Mouse (Mus musculus): ENCODE data around the gene Vmn2r17. TPM values are rescaled to one million over a fixed set of nuclear protein-coding genes. Genes with fewer than 3 reads are reported as not detected.

The Vmn2r17 gene
- not detected in 2 replicates for polyA plus RNA-seq (2014; fragmentation: Nextera tagmentation; extraction: Ambion mirVana)

DNA sequence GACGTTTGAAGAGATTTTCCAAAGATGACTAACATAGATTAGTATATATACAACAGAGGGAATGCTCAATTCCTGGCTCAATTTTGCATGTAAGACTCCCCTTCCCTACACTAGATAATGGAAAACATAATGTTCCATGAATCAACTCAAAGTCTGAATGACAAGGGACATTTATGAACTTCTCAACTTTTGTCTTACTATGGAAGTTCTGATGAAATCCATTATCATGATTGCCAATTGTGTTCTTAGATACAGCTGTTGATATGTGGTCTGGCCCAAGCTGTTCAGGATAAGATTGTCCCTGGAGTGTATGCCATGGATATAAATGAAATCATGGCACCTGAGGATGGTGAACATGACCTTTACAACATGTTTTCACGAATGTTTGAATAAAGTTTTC, at the start of gene Vmn2r17:
Vmn2r17 (plus strand) TSS at position 301 of the 400 bp plus-strand sequence.
- Histone ChIP-seq H3K9me3 (replicated peaks; ENCODE audit: control insufficient read depth, low read length) (peaks cover 4% of the 10 kb centered on the region; the same call in 1 of the 2 replicates), H3K9ac (ENCODE audit: low read depth, low read length) (no peak within 1 kb of the TSS), H3K4me1 (ENCODE audit: control insufficient read depth, insufficient read depth, low read length) (no peaks in the 10 kb centered on the region), H3K4me3 (ENCODE audit: low read depth, low read length) (no peak within 1 kb of the TSS), H3K36me3 (ENCODE audit: control insufficient read depth, insufficient read depth, low read length) (no peaks in the 10 kb centered on the region), H3K27me3 (ENCODE audit: control insufficient read depth, insufficient read depth, low read length) (no peaks in the 10 kb centered on the region), H3K27ac (ENCODE audit: low read depth, low read length) (no peak within 1 kb of the TSS), H3K4me2 (no peak within 1 kb of the TSS)
- WGBS (ENCODE audit: insufficient replicate concordance): 41% methylated on average over 2 of the region's 2 CpGs
- ATAC-seq (replicated peaks; ENCODE audit: insufficient number of reproducible peaks, low FRiP score, low TSS enrichment): no peak

DNA sequence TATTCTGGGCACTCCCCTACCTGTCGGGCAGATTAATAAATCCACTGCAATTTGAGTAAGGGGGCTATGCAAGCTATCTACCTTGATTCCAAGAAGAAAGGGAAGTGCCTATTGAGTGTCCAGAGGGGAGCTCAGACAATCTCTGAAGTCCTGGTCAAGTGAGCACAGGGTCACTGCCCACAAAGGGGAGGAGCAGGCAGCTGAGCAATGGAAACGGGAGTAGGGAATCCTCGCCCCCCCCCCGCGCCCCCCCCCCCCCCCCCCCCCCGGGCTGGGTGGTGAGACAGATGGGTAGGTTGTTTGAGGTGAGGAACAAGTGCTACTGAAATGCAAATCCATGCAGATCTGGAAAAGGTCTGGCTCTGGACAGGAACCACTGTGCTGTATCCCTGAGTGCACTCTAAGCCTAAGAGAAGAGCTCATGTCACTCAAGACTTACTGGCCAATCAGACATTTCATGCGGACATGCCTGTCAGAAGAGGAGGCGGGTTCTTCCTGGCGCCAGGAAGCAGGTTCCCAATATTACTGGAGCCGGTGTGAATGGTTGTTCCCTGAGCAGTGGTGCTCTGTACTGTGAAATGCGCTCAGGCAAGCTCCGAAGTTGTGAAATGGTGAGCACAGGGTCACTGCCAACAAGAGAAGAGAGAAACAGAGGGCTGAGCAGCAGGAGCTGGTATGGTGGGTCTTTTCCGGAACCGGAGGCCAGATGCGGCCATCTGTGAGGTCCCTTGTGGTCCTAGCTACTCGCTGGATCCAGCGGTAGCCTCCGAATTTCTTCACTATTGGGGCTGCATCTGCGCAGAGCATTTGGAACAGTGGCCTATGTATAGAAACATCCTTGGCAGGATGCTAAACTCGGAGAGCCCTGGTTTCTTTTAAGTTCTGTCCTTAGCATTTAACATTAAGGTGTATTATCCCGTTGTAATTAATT, 47.4 kb downstream of the Vmn2r17 start:
- no peaks in the 10 kb centered on the region for H3K4me1 ChIP-seq (ENCODE audit: control insufficient read depth, insufficient read depth, low read length)
- H3K4me3 ChIP-seq (ENCODE audit: low read depth, low read length): peak overlapping the region; percentile 36
- peak overlapping the region; percentile 56 for H3K4me2 ChIP-seq
- H3K27me3 ChIP-seq (ENCODE audit: control insufficient read depth, insufficient read depth, low read length): no peaks in the 10 kb centered on the region
- peak; percentile 86 for ATAC-seq (replicated peaks; ENCODE audit: insufficient number of reproducible peaks, low FRiP score, low TSS enrichment)
- 15% methylated on average over 20 of the region's 21 CpGs for WGBS (ENCODE audit: insufficient replicate concordance)
- no peaks in the 10 kb centered on the region; the same call in 1 of the 2 replicates for H3K9me3 ChIP-seq (replicated peaks; ENCODE audit: control insufficient read depth, low read length)
- H3K9ac ChIP-seq (ENCODE audit: low read depth, low read length): peak overlapping the region; percentile 56; the same call in 1 of the 2 replicates
- H3K27ac ChIP-seq (ENCODE audit: low read depth, low read length): no peak overlapping the region
- no peaks in the 10 kb centered on the region for H3K36me3 ChIP-seq (ENCODE audit: control insufficient read depth, insufficient read depth, low read length)

GRCm38 (mm10) chr5:109506729-109507128, 87.2 kb downstream of the Vmn2r17 start:
- Histone ChIP-seq H3K4me3 (ENCODE audit: low read depth, low read length) (no peak overlapping the region), H3K4me2 (no peak overlapping the region), H3K9ac (ENCODE audit: low read depth, low read length) (no peak overlapping the region), H3K9me3 (replicated peaks; ENCODE audit: control insufficient read depth, low read length) (0 out of 2 replicates have a peak, but pooled peaks cover 7% of the 10 kb centered on the region), H3K4me1 (ENCODE audit: control insufficient read depth, insufficient read depth, low read length) (no peaks in the 10 kb centered on the region), H3K36me3 (ENCODE audit: control insufficient read depth, insufficient read depth, low read length) (no peaks in the 10 kb centered on the region), H3K27ac (ENCODE audit: low read depth, low read length) (no peak overlapping the region), H3K27me3 (ENCODE audit: control insufficient read depth, insufficient read depth, low read length) (no peaks in the 10 kb centered on the region)
- ATAC-seq (replicated peaks; ENCODE audit: insufficient number of reproducible peaks, low FRiP score, low TSS enrichment): no peak
- 6% methylated on average over 1 of the region's 1 CpGs for whole genome bisulfite sequencing (ENCODE audit: insufficient replicate concordance)

Other genes with a start within 250 kb of the Vmn2r17 start
- not detected in 2 replicates for gene Vmn2r13, start 227.5 kb upstream of the Vmn2r17 start, polyA plus RNA-seq (2014; fragmentation: Nextera tagmentation; extraction: Ambion mirVana)
- gene Vmn2r14, start 195.0 kb upstream of the Vmn2r17 start, polyA plus RNA-seq (2014; fragmentation: Nextera tagmentation; extraction: Ambion mirVana): not detected in 2 replicates
- not detected in 2 replicates for gene Vmn2r15, start 122.0 kb upstream of the Vmn2r17 start, polyA plus RNA-seq (2014; fragmentation: Nextera tagmentation; extraction: Ambion mirVana)
- gene Vmn2r16, start 89.5 kb upstream of the Vmn2r17 start, polyA plus RNA-seq (2014; fragmentation: Nextera tagmentation; extraction: Ambion mirVana): not detected in 2 replicates
- 5.4 and 5.8 TPM in 2 replicates for gene Crlf2, start 139.3 kb downstream of the Vmn2r17 start, polyA plus RNA-seq (2014; fragmentation: Nextera tagmentation; extraction: Ambion mirVana)

Measured in heart, embryonic 11.5 days (tissue).